In genomic region chr11:105911592-105912375, GRCm38 (mm10) we compare ENCODE assay signal across 8 mouse cellular contexts. TPM values are rescaled to one million over a fixed set of nuclear protein-coding genes. Genes with fewer than 3 reads are reported as not detected.
DNase-seq lines count a peak whose midpoint lies in the region; ATAC-seq and TF ChIP-seq lines count a peak whose summit lies in the region.

No protein-coding gene starts in this region.

- H3K27ac ChIP-seq in MEL (ENCODE audit: control insufficient read depth, low read depth, low read length), result no peak overlapping the region
- H3K27ac ChIP-seq in embryonic facial prominence, embryonic 11.5 days (replicated peaks; ENCODE audit: low read depth, low read length), result no peak overlapping the region

- TF ChIP-seq RAD21 in MEL (IDR thresholded peaks at IDR 0.05; ENCODE audit: low read depth, low read length), result peak; percentile 100

- H3K27me3 ChIP-seq in MEL (ENCODE audit: control insufficient read depth in 1 of 2, insufficient read depth in 2 of 2, low read length in 2 of 2), result peaks cover 19 to 36% of the 10 kb centered on the region in 2 experiments
- no peaks in the 10 kb centered on the region for H3K27me3 ChIP-seq in embryonic facial prominence, embryonic 11.5 days (ENCODE audit: control insufficient read depth, insufficient read depth, low read length)

- TF ChIP-seq CTCF in MEL (IDR thresholded peaks at IDR 0.05 in 2 of 3, conservative IDR thresholded peaks at IDR 0.05 in 1 of 3; ENCODE audit: control insufficient read depth in 1 of 3, insufficient read depth in 1 of 3, low read depth in 2 of 3, low read length in 3 of 3, poor library complexity in 1 of 3, severe bottlenecking in 1 of 3), result peak in 2 of 3 experiments; percentile 68 to 83

- TF ChIP-seq EP300 in MEL (IDR thresholded peaks at IDR 0.05; ENCODE audit: low read depth in 1 of 2, low read length in 2 of 2), result no peak

- no peaks in the 10 kb centered on the region for H3K79me2 ChIP-seq in MEL (ENCODE audit: control insufficient read depth, insufficient read depth, low read length, poor library complexity)

- no peak overlapping the region for H3K9ac ChIP-seq in MEL (ENCODE audit: control insufficient read depth, low read depth, low read length, poor library complexity, severe bottlenecking)
- no peak overlapping the region for H3K9ac ChIP-seq in embryonic facial prominence, embryonic 11.5 days (replicated peaks; ENCODE audit: low read length)

- WGBS in embryonic facial prominence, embryonic 11.5 days, result 35% methylated on average over 4 of the region's 4 CpGs

- H3K4me2 ChIP-seq in embryonic facial prominence, embryonic 11.5 days (ENCODE audit: low read depth, low read length), result no peak overlapping the region

- H3K4me3 ChIP-seq in MEL (ENCODE audit: control insufficient read depth in 1 of 2, insufficient read depth in 1 of 2, low read depth in 2 of 2, low read length in 2 of 2), result no peak overlapping the region
- H3K4me3 ChIP-seq in embryonic facial prominence, embryonic 11.5 days (ENCODE audit: low read depth, low read length), result no peak overlapping the region

- TF ChIP-seq POLR2A in MEL (IDR thresholded peaks at IDR 0.05; ENCODE audit: control insufficient read depth in 1 of 2, insufficient read depth in 1 of 2, low read depth in 1 of 2, low read length in 2 of 2, poor library complexity in 1 of 2), result no peak

- peak; percentile 88 for DNase-seq in MEL (ENCODE audit: low read depth, low spot score)
- peak; percentile 67 for DNase-seq in adrenal gland, postnatal 25 days
- peak; percentile 91 for DNase-seq in embryonic facial prominence, embryonic 11.5 days (ENCODE audit: low spot score)
- peak; percentile 53 to 63 for DNase-seq in layer of hippocampus, postnatal 36 days
- peak; percentile 95 for DNase-seq in lung, postnatal 36 days
- DNase-seq in right cerebral cortex, adult 18-20 months, result peak; percentile 85

- H3K4me1 ChIP-seq in MEL (ENCODE audit: control insufficient read depth in 1 of 2, insufficient read depth in 2 of 2, low read length in 2 of 2), result no peaks in the 10 kb centered on the region
- H3K4me1 ChIP-seq in embryonic facial prominence, embryonic 11.5 days (ENCODE audit: control insufficient read depth, insufficient read depth, low read length), result no peaks in the 10 kb centered on the region

- H3K9me3 ChIP-seq in MEL (replicated peaks; ENCODE audit: insufficient read depth, low read length), result no peaks in the 10 kb centered on the region
- no peaks in the 10 kb centered on the region for H3K9me3 ChIP-seq in embryonic facial prominence, embryonic 11.5 days (replicated peaks; ENCODE audit: control insufficient read depth, low read length)

- ATAC-seq in embryonic facial prominence, embryonic 11.5 days (replicated peaks; ENCODE audit: insufficient number of reproducible peaks, low FRiP score, low TSS enrichment, low read depth), result no peak
- ATAC-seq in hematopoietic stem cell, adult 5-6 weeks (replicated peaks in 1 of 2; ENCODE audit: insufficient read depth in 1 of 2, low FRiP score in 2 of 2, low TSS enrichment in 1 of 2, low read depth in 1 of 2, poor library complexity in 2 of 2, severe bottlenecking in 2 of 2), result peak; percentile 76 to 78; a peak in 3 of 4 replicates
- ATAC-seq in erythroid progenitor cell, adult 5-6 weeks (replicated peaks; ENCODE audit: low FRiP score, poor library complexity, severe bottlenecking), result no peak

- no peaks in the 10 kb centered on the region for H3K36me3 ChIP-seq in MEL (ENCODE audit: control insufficient read depth in 1 of 2, insufficient read depth in 2 of 2, low read length in 2 of 2)
- H3K36me3 ChIP-seq in embryonic facial prominence, embryonic 11.5 days (replicated peaks; ENCODE audit: control insufficient read depth, insufficient read depth, low read depth, low read length), result no peaks in the 10 kb centered on the region

TF ChIP-seq in MEL, 35 proteins besides CTCF, POLR2A, EP300 and RAD21:
- TF ChIP-seq JUND (IDR thresholded peaks at IDR 0.05; ENCODE audit: low read depth, low read length) (peak; percentile 84), ZMIZ1 (IDR thresholded peaks at IDR 0.05; ENCODE audit: low read depth, low read length) (no peak), ZNF384 (IDR thresholded peaks at IDR 0.05; ENCODE audit: low read depth, low read length) (peak; percentile 48), ZC3H11A (IDR thresholded peaks at IDR 0.05; ENCODE audit: low read depth, low read length) (peak; percentile 94), USF2 (IDR thresholded peaks at IDR 0.05; ENCODE audit: borderline replicate concordance in 1 of 2, insufficient read depth in 1 of 2, low read depth in 1 of 2, low read length in 2 of 2) (no peak), MAZ (IDR thresholded peaks at IDR 0.05; ENCODE audit: low read depth, low read length) (peak; percentile 64; the same call in 1 of the 2 replicates), TAL1 (IDR thresholded peaks at IDR 0.05; ENCODE audit: low read length) (no peak), MYC (IDR thresholded peaks at IDR 0.05; ENCODE audit: low read depth, low read length) (no peak), RCOR1 (IDR thresholded peaks at IDR 0.05; ENCODE audit: low read depth, low read length) (peak; percentile 39; the same call in 1 of the 2 replicates), SIN3A (IDR thresholded peaks at IDR 0.05; ENCODE audit: low read length) (peak; percentile 61), SMC3 (IDR thresholded peaks at IDR 0.05; ENCODE audit: low read depth, low read length) (peak; percentile 97), TCF12 (IDR thresholded peaks at IDR 0.05; ENCODE audit: low read depth, low read length) (no peak), GATA1 (IDR thresholded peaks at IDR 0.05; ENCODE audit: low read depth, low read length) (no peak), ZKSCAN1 (IDR thresholded peaks at IDR 0.05; ENCODE audit: low read depth, low read length) (no peak), ETS1 (IDR thresholded peaks at IDR 0.05; ENCODE audit: low read depth, low read length) (0 out of 2 replicates have a peak, but pooled peaks have one; percentile 13), BHLHE40 (IDR thresholded peaks at IDR 0.05; ENCODE audit: borderline replicate concordance, low read depth, low read length) (0 out of 2 replicates have a peak, but pooled peaks have one; percentile 33), MEF2A (IDR thresholded peaks at IDR 0.05; ENCODE audit: extremely low read depth, insufficient replicate concordance, low read depth, low read length, poor library complexity, severe bottlenecking) (no peak)

RNA-seq across cellular contexts. Expression of gene Cyb561, which starts 41.4 kb away (rescaled TPM):
- total RNA-seq in MEL (2012; rRNA removed), result 24.8 and 32.8 TPM in 2 replicates
- polyA plus RNA-seq in MEL (2012; ENCODE audit: insufficient read depth in 1 of 2, insufficient read length in 2 of 2, low read depth in 1 of 2, low replicate concordance in 2 of 2, missing spikeins in 1 of 2), result 10 to 100 TPM in 1 of 2 experiments, not detected in 1; 43.9 TPM
- 124 and 195 TPM in 2 replicates for total RNA-seq in adrenal gland, postnatal 25 days (2021)
- polyA plus RNA-seq in embryonic facial prominence, embryonic 11.5 days (2014; fragmentation: Nextera tagmentation; extraction: Ambion mirVana), result 9.9 and 13.4 TPM in 2 replicates
- total RNA-seq in hematopoietic stem cell, adult 5-6 weeks (2017), result 1.2 and 2.2 TPM in 2 replicates
- 10 to 100 TPM; 47.8 to 50.0 TPM for total RNA-seq in layer of hippocampus, postnatal 36 days (2021)
- total RNA-seq in erythroid progenitor cell, adult 5-6 weeks (2015; ENCODE audit: low replicate concordance), result 3.4 TPM in 1 of 2 replicates, not detected in the other
- total RNA-seq in erythroid progenitor cell, adult 5-6 weeks (2017; ENCODE audit: low replicate concordance), result 1.5 TPM in 1 of 2 replicates, not detected in the other

RNA-seq across cellular contexts. Expression of gene Ace, which starts 56.0 kb away (rescaled TPM):
- not detected in 2 replicates for total RNA-seq in MEL (2012; rRNA removed)
- polyA plus RNA-seq in MEL (2012; ENCODE audit: insufficient read depth in 1 of 2, insufficient read length in 2 of 2, low read depth in 1 of 2, low replicate concordance in 2 of 2, missing spikeins in 1 of 2), result not detected
- 7.3 and 8.2 TPM in 2 replicates for total RNA-seq in adrenal gland, postnatal 25 days (2021)
- 0.41 and 0.47 TPM in 2 replicates for polyA plus RNA-seq in embryonic facial prominence, embryonic 11.5 days (2014; fragmentation: Nextera tagmentation; extraction: Ambion mirVana)
- 0.20 and 0.56 TPM in 2 replicates for total RNA-seq in hematopoietic stem cell, adult 5-6 weeks (2017)
- 1 to 10 TPM; 5.0 to 8.1 TPM for total RNA-seq in layer of hippocampus, postnatal 36 days (2021)
- total RNA-seq in erythroid progenitor cell, adult 5-6 weeks (2015; ENCODE audit: low replicate concordance), result 1.8 and 2.1 TPM in 2 replicates
- 1.1 and 1.2 TPM in 2 replicates for total RNA-seq in erythroid progenitor cell, adult 5-6 weeks (2017; ENCODE audit: low replicate concordance)

Comparison
In these comparisons a context has a peak if more than half of its experiments do, and no peak if none do; other contexts are left out.
1. ATAC-seq: peak in hematopoietic stem cell, adult 5-6 weeks (2 of 2); none in embryonic facial prominence, embryonic 11.5 days (single experiment) and erythroid progenitor cell, adult 5-6 weeks (single experiment).
2. Peak in every context shown above with its lines, with median percentiles within 50 percentile points of each other: DNase-seq.